Mouse (Mus musculus) heart, postnatal 0 days (tissue): ENCODE data around the gene Hist1h1c. TPM values are rescaled to one million over a fixed set of nuclear protein-coding genes. Genes with fewer than 3 reads are reported as not detected.
"Not testable (repeated sequence)": the region's sequence is repeated elsewhere in the genome, so short reads cannot be mapped to it uniquely, and the experiment has no call there.

Experiments used
- ATAC-seq: fragments of 200-750 bp; cut with Nextera tagmentation; 2 replicates; pipeline ENCODE4 v1.8.0; 2017; ENCODE audit warnings: low read depth, moderate number of reproducible peaks, moderate library complexity; ENCODE audit not compliant: insufficient read depth
- DNase-seq: peaks from one replicate; pipeline ENCODE4 v3.0.0-alpha.2; 2016; ENCODE audit warnings: low spot score
- H3K27ac ChIP-seq: fragments of 300-500 bp; sonication (generic); 2 replicates; pipeline ENCODE4 v1.5.1; 2014; ENCODE audit warnings: low read depth, mild to moderate bottlenecking
- H3K27me3 ChIP-seq: fragments of 300-500 bp; sonication (generic); 2 replicates; pipeline ENCODE4 v1.6.1; 2014; ENCODE audit warnings: low read length, mixed read lengths; ENCODE audit not compliant: control insufficient read depth, insufficient read depth
- H3K36me3 ChIP-seq: fragments of 300-500 bp; sonication (generic); replicated peaks from 2 replicates; pipeline ENCODE4 v1.6.1; 2014; ENCODE audit warnings: low read length, mixed read lengths; ENCODE audit not compliant: control insufficient read depth, insufficient read depth
- H3K4me1 ChIP-seq: fragments of 300-500 bp; sonication (generic); 2 replicates; pipeline ENCODE4 v1.6.1; 2014; ENCODE audit warnings: antibody characterized with exemption; ENCODE audit not compliant: control insufficient read depth, insufficient read depth
- H3K4me2 ChIP-seq: fragments of 300-500 bp; sonication (generic); 2 replicates; pipeline ENCODE4 v1.6.1; 2014; ENCODE audit warnings: low read depth, mild to moderate bottlenecking, low read length, moderate library complexity
- H3K4me3 ChIP-seq: fragments of 300-500 bp; sonication (generic); 2 replicates; pipeline ENCODE4 v1.5.1; 2014; ENCODE audit warnings: low read depth, low read length
- H3K9ac ChIP-seq: fragments of 300-500 bp; sonication (generic); replicated peaks from 2 replicates; pipeline ENCODE4 v1.6.1; 2014; ENCODE audit warnings: low read depth, low read length, mixed read lengths
- H3K9me3 ChIP-seq: fragments of 300-500 bp; sonication (generic); replicated peaks from 2 replicates; pipeline ENCODE4 v1.6.1; 2016; ENCODE audit warnings: low read length; ENCODE audit not compliant: control insufficient read depth
- CTCF ChIP-seq: IDR thresholded peaks from 2 replicates; pipeline ENCODE4 v1.5.1; 2016; ENCODE audit warnings: antibody characterized with exemption, control low read depth, low read depth
- EP300 ChIP-seq: IDR thresholded peaks from 2 replicates; pipeline ENCODE4 v1.6.1; 2016; ENCODE audit warnings: antibody characterized with exemption, low read depth
- WGBS: fragments of 180-500 bp; shearing (Covaris S2); extraction: QIAGEN DNeasy Blood & Tissue Kit; methylation state at CpG from one replicate; pipeline ENCODE4 v1.1.7; 2014; 5-methylcytosine and 5-hydroxymethylcytosine counted together
- polyA plus RNA-seq: library from polyadenylated mRNA; unstranded; fragments of >200 nt; fragmentation: Nextera tagmentation; extraction: Ambion mirVana; gene quantifications from 2 replicates; pipeline ENCODE4 v1.2.1, GENCODE M21; 2015
- total RNA-seq: library from RNA; depleted of rRNA; stranded (reverse); fragments of >200 nt; gene quantifications from 2 replicates; pipeline ENCODE4 v1.2.3, GENCODE M21; 2014; ENCODE audit warnings: low replicate concordance

Gene Hist1h1c
- total and polyA plus RNA-seq, 2 experiments from 2014 or later: 101 to 770 TPM

DNA sequence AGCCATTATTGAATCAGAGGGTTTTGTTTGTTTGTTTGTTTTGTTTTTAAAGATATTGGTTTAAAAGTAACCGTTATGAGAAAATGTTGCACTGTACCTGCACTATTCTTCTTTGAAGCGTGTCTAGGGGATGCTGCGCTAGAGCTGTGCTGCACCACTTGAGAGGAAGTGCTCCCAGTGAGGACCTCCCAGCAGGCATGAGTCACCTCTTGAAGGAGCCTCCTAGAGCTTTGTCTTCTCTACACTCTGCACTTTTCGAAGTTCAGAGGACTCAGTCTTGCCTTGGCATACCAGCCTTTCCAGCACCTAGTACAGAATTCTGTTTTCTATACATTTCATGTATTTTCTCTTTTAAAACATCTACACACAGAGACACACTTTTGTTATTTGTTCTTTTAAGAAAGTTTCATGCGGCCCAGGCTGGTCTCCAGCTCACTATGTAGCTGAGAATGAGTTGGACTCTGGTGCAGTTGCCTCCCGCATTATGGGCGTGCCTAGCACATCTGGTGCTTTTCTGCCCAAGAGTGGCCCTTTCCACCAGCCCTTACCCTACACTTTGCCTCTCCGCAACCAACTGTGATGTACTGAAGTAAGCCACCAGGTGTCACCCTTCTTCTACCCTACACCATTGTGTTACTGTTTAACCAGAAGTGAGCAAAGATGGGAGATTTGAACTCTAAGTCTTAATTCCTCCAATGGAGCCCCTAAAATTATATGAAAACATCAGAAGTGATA, 37.7 kb upstream of the Hist1h1c start:
- no peaks in the 10 kb centered on the region for H3K27me3 ChIP-seq
- H3K9ac ChIP-seq: no peak overlapping the region
- H3K4me1 ChIP-seq: 0 out of 2 replicates have a peak, but pooled peaks cover 6% of the 10 kb centered on the region
- H3K9me3 ChIP-seq: no peaks in the 10 kb centered on the region
- no peak overlapping the region for H3K4me3 ChIP-seq
- H3K36me3 ChIP-seq: no peaks in the 10 kb centered on the region
- H3K27ac ChIP-seq: no peak overlapping the region
- peak; percentile 93 for TF ChIP-seq CTCF
- TF ChIP-seq EP300: no peak
- 14% methylated on average over 8 of the region's 8 CpGs for WGBS
- ATAC-seq: peak; percentile 56
- no peak overlapping the region for H3K4me2 ChIP-seq
- DNase-seq: peak; percentile 84

DNA sequence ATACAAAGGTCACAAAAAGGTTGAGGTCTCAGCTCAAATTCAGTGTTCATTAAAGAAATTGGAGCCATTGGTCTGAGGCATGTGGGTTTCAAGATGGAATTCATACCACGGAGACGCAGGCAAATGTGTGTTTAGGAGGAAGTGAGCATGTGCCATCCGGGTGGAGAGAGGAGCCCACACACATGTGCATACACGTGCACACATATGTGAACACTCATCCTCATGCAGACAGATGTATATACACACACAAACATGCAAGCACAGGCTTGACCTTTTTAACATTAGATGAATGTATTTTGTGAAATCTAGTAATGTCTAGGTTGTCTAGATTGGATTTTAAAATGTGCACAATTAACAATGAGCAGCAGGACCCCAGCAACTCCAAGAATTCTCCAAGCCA, 36.4 kb upstream of the Hist1h1c start:
- Histone ChIP-seq H3K9me3 (no peaks in the 10 kb centered on the region), H3K4me2 (no peak overlapping the region), H3K9ac (no peak overlapping the region), H3K27ac (no peak overlapping the region), H3K4me3 (no peak overlapping the region), H3K4me1 (0 out of 2 replicates have a peak, but pooled peaks cover 6% of the 10 kb centered on the region), H3K27me3 (no peaks in the 10 kb centered on the region), H3K36me3 (no peaks in the 10 kb centered on the region)
- no peak for TF ChIP-seq EP300
- TF ChIP-seq CTCF: no peak
- WGBS: 75% methylated on average over 4 of the region's 4 CpGs
- DNase-seq (no peak), ATAC-seq (no peak)

GRCm38 (mm10) chr13:23702801-23703200, 35.8 kb upstream of the Hist1h1c start:
- H3K4me2 ChIP-seq: not testable (repeated sequence)

GRCm38 (mm10) chr13:23705751-23706356, 32.8 kb upstream of the Hist1h1c start:
- no peak for DNase-seq
- no peak overlapping the region for H3K9ac ChIP-seq
- TF ChIP-seq CTCF: no peak
- TF ChIP-seq EP300: no peak

More at GRCm38 (mm10) chr13:23702801-23703200, 35.8 kb upstream of the Hist1h1c start:
- H3K27ac ChIP-seq, H3K9ac ChIP-seq, H3K4me1 ChIP-seq, DNase-seq, H3K9me3 ChIP-seq, ATAC-seq, H3K36me3 ChIP-seq, H3K4me3 ChIP-seq, H3K27me3 ChIP-seq: not testable (repeated sequence)
- 59% methylated on average over 2 of the region's 2 CpGs for WGBS

GRCm38 (mm10) chr13:23706771-23707170, 31.8 kb upstream of the Hist1h1c start:
- H3K9ac ChIP-seq: no peak overlapping the region
- H3K9me3 ChIP-seq: no peaks in the 10 kb centered on the region
- DNase-seq (no peak), ATAC-seq (no peak)
- WGBS: 88% methylated on average over 12 of the region's 12 CpGs
- no peaks in the 10 kb centered on the region for H3K27me3 ChIP-seq
- no peaks in the 10 kb centered on the region for H3K36me3 ChIP-seq
- TF ChIP-seq EP300 (no peak), CTCF (no peak)
- no peak overlapping the region for H3K4me3 ChIP-seq
- H3K27ac ChIP-seq: no peak overlapping the region
- no peak overlapping the region for H3K4me2 ChIP-seq
- peaks cover 4% of the 10 kb centered on the region; the same call in 1 of the 2 replicates for H3K4me1 ChIP-seq

More at GRCm38 (mm10) chr13:23705751-23706356, 32.8 kb upstream of the Hist1h1c start:
- no peak for ATAC-seq
- Histone ChIP-seq H3K4me3 (no peak overlapping the region), H3K27ac (no peak overlapping the region), H3K27me3 (no peaks in the 10 kb centered on the region), H3K4me2 (no peak overlapping the region), H3K36me3 (no peaks in the 10 kb centered on the region), H3K4me1 (peaks cover 4% of the 10 kb centered on the region; the same call in 1 of the 2 replicates), H3K9me3 (no peaks in the 10 kb centered on the region)
- 79% methylated on average over 7 of the region's 7 CpGs for WGBS
